Comparison of ENCODE assay signal across 28 mouse cellular contexts in the genomic region with DNA sequence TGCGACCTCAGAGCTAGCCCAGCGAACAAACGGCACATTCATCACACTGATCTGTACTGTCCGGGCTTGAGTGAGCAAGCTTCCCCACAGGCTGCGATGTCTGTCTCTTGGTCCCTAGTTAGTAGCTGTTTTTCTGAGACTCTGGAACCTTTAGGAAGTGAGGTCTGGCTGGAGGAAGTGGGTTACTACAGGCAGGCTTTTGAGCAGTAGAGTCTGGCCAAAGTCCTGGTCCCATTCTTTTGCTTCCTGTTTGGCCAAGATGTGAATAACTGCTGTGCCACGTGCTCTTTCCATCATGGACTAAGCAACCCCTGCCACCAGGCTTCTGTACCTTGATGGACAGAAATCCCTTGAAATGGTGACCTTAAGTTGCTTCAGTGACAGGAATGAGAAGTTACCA. TPM values are rescaled to one million over a fixed set of nuclear protein-coding genes. Genes with fewer than 3 reads are reported as not detected.
DNase-seq lines count a peak whose midpoint lies in the region; ATAC-seq and TF ChIP-seq lines count a peak whose summit lies in the region.
"Had no signal": no experiment of that assay in that cellular context is flagged by ENCODE, and none has a peak within 500 bp of the region (broad histone marks: within the 10 kb centered on the region; RNA-seq: fewer than 3 reads in every experiment).

No protein-coding gene starts in this region.

- 0 out of 2 replicates have a peak, but pooled peaks cover 10% of the 10 kb centered on the region for H3K27me3 ChIP-seq in heart, embryonic 10.5 days (ENCODE audit: insufficient read depth, poor library complexity, severe bottlenecking)
- H3K27me3 ChIP-seq in kidney, postnatal 0 days (ENCODE audit: insufficient read depth, low read length), result no peaks in the 10 kb centered on the region
- H3K27me3 ChIP-seq: kidney, embryonic 15.5 days; midbrain, embryonic 15.5 days had no signal

- DNase-seq in gastrocnemius, adult 2 months, result no peak
- no peak for DNase-seq in gastrocnemius, postnatal 36 days
- DNase-seq in heart, embryonic 10.5 days (ENCODE audit: low spot score), result no peak
- no peak for DNase-seq in heart, postnatal 10 days
- DNase-seq in kidney, postnatal 0 days (ENCODE audit: low spot score), result peak; percentile 22
- no peak for DNase-seq in kidney, postnatal 10 days
- DNase-seq in T-cell, adult 2 months (ENCODE audit: low spot score), result no peak
- DNase-seq: adrenal gland, adult 8-10 months; cerebellum, adult 11 months; cerebellum, adult 9-10 months; cerebellum, postnatal 36 days; gastrocnemius, postnatal 25 days; kidney, adult 18-20 months; kidney, postnatal 4 days; liver, embryonic 13.5 days; lung, adult 2 months; right cerebral cortex, postnatal 25 days; spleen, adult 18-20 months; thymus, adult 18-20 months; thymus, postnatal 25 days had no signal

- peaks cover 45% of the 10 kb centered on the region for H3K4me1 ChIP-seq in heart, embryonic 10.5 days
- H3K4me1 ChIP-seq in kidney, postnatal 0 days (replicated peaks; ENCODE audit: insufficient read depth, low read length), result peaks cover 6% of the 10 kb centered on the region; the same call in 1 of the 2 replicates
- peaks cover 15% of the 10 kb centered on the region for H3K4me1 ChIP-seq in brown adipose tissue, adult 24 weeks (ENCODE audit: control insufficient read depth, insufficient read depth, insufficient read length, low read length)

- ATAC-seq in kidney, postnatal 0 days (replicated peaks; ENCODE audit: low FRiP score, low read depth), result no peak
- ATAC-seq: forebrain, embryonic 13.5 days; midbrain, embryonic 15.5 days had no signal

- WGBS in heart, embryonic 10.5 days, result 69% methylated on average over 6 of the region's 6 CpGs
- WGBS in kidney, postnatal 0 days, result 31% methylated on average over 6 of the region's 6 CpGs

- H3K4me3 ChIP-seq in gastrocnemius, adult 2 months, result peak overlapping the region; percentile 36
- H3K4me3 ChIP-seq in heart, embryonic 10.5 days, result no peak overlapping the region
- no peak overlapping the region for H3K4me3 ChIP-seq in kidney, postnatal 0 days (replicated peaks; ENCODE audit: low read depth, low read length)
- no peak overlapping the region for H3K4me3 ChIP-seq in brown adipose tissue, adult 24 weeks (ENCODE audit: insufficient read depth, low read depth, low read length)
- H3K4me3 ChIP-seq: forebrain, embryonic 13.5 days; kidney, embryonic 15.5 days; liver, embryonic 13.5 days; midbrain, embryonic 15.5 days; neural tube, embryonic 15.5 days had no signal

- H3K9ac ChIP-seq in kidney, postnatal 0 days (ENCODE audit: low read depth, low read length), result no peak overlapping the region
- H3K9ac ChIP-seq: forebrain, embryonic 13.5 days; hindbrain, embryonic 14.5 days; kidney, embryonic 15.5 days; liver, embryonic 13.5 days; midbrain, embryonic 15.5 days; neural tube, embryonic 15.5 days had no signal

- TF ChIP-seq CTCF in gastrocnemius, adult 2 months (IDR thresholded peaks at IDR 0.05), result no peak
- TF ChIP-seq CTCF in kidney, postnatal 0 days (IDR thresholded peaks at IDR 0.05; ENCODE audit: low read depth), result no peak

- no peaks in the 10 kb centered on the region for H3K9me3 ChIP-seq in heart, embryonic 10.5 days
- no peaks in the 10 kb centered on the region for H3K9me3 ChIP-seq in kidney, postnatal 0 days (replicated peaks; ENCODE audit: low read length)
- H3K9me3 ChIP-seq: forebrain, embryonic 13.5 days; kidney, embryonic 15.5 days; liver, embryonic 13.5 days; midbrain, embryonic 15.5 days; neural tube, embryonic 15.5 days had no signal

- intact Hi-C loops in gastrocnemius, adult 2 months (cut with DNase I), result loop anchor here (1.0 kb wide), 1 partner anchor 46 kb away; no protein-coding TSS in a partner anchor
- intact Hi-C loops in gastrocnemius, postnatal 36 days (cut with DNase I), result no loop called here
- intact Hi-C loops in heart, postnatal 10 days (cut with DNase I), result no loop called here

- no peak overlapping the region for H3K4me2 ChIP-seq in kidney, postnatal 0 days (ENCODE audit: low read length)
- H3K4me2 ChIP-seq: forebrain, embryonic 13.5 days; hindbrain, embryonic 14.5 days; kidney, embryonic 15.5 days; liver, embryonic 13.5 days; midbrain, embryonic 15.5 days; neural tube, embryonic 15.5 days had no signal

- H3K36me3 ChIP-seq in heart, embryonic 10.5 days, result no peaks in the 10 kb centered on the region
- no peaks in the 10 kb centered on the region for H3K36me3 ChIP-seq in kidney, postnatal 0 days (ENCODE audit: insufficient read depth, low read length)
- H3K36me3 ChIP-seq: kidney, embryonic 15.5 days; liver, embryonic 13.5 days; midbrain, embryonic 15.5 days; neural tube, embryonic 15.5 days had no signal

- peak overlapping the region; percentile 80 for H3K27ac ChIP-seq in gastrocnemius, adult 2 months
- peak overlapping the region; percentile 1; the same call in 1 of the 2 replicates for H3K27ac ChIP-seq in heart, embryonic 10.5 days
- H3K27ac ChIP-seq in kidney, postnatal 0 days, result 0 out of 2 replicates have a peak overlapping the region, but pooled peaks have one; percentile 19
- peak overlapping the region; percentile 80 for H3K27ac ChIP-seq in brown adipose tissue, adult 24 weeks (replicated peaks; ENCODE audit: low read depth, low read length)
- H3K27ac ChIP-seq: forebrain, embryonic 13.5 days; hindbrain, embryonic 14.5 days; kidney, embryonic 15.5 days; liver, embryonic 13.5 days; macrophage; midbrain, embryonic 15.5 days; neural tube, embryonic 15.5 days had no signal

RNA-seq across cellular contexts. Expression of a gene that starts 4.7 kb away (rescaled TPM):
- 1 to 10 TPM; 3.7 to 5.1 TPM for total RNA-seq in gastrocnemius, adult 2 months (2021)
- 1 to 10 TPM; 4.5 to 4.9 TPM for total RNA-seq in gastrocnemius, postnatal 36 days (2021)
- 23.4 and 38.5 TPM in 2 replicates for polyA plus RNA-seq in heart, embryonic 10.5 days (2016; fragmentation: Nextera tagmentation; extraction: Ambion mirVana)
- total RNA-seq in heart, postnatal 10 days (2021), result 100 to 1,000 TPM; 325 to 374 TPM
- 14.8 and 16.9 TPM in 2 replicates for polyA plus RNA-seq in kidney, postnatal 0 days (2015; fragmentation: Nextera tagmentation; extraction: Ambion mirVana)
- polyA plus RNA-seq in brown adipose tissue, adult 24 weeks (2012; ENCODE audit: insufficient read depth, insufficient read length, missing spikeins), result 2.0 TPM in 2 replicates
- total RNA-seq: megakaryocyte-erythroid progenitor cell, adult 5-6 weeks had no signal
- polyA plus RNA-seq: macrophage had no signal

Comparison
In these comparisons a context has a peak if more than half of its experiments do, and no peak if none do; other contexts are left out.
1. H3K27ac ChIP-seq: peak in every context shown above with its lines; median percentile 80 in gastrocnemius, adult 2 months; 80 in brown adipose tissue, adult 24 weeks; 19 in kidney, postnatal 0 days; 1 in heart, embryonic 10.5 days.
2. RNA of a gene that starts 4.7 kb away (total RNA-seq): 325 to 374 TPM in heart, postnatal 10 days; 3.7 to 5.1 TPM in gastrocnemius, adult 2 months and 4.5 to 4.9 TPM in gastrocnemius, postnatal 36 days; every median in the first group is over 10 times any median in the second.